Mouse (Mus musculus) frontal cortex, adult (tissue): Measurements from ENCODE around the gene Camk2d.

Source experiments
- ATAC-seq: cut with Nextera tagmentation; 2 replicates; pipeline ENCODE4 v1.9.2; 2017; ENCODE audit warnings: mild to moderate bottlenecking, moderate library complexity, mixed read lengths; ENCODE audit not compliant: low TSS enrichment

The Camk2d gene

DNA sequence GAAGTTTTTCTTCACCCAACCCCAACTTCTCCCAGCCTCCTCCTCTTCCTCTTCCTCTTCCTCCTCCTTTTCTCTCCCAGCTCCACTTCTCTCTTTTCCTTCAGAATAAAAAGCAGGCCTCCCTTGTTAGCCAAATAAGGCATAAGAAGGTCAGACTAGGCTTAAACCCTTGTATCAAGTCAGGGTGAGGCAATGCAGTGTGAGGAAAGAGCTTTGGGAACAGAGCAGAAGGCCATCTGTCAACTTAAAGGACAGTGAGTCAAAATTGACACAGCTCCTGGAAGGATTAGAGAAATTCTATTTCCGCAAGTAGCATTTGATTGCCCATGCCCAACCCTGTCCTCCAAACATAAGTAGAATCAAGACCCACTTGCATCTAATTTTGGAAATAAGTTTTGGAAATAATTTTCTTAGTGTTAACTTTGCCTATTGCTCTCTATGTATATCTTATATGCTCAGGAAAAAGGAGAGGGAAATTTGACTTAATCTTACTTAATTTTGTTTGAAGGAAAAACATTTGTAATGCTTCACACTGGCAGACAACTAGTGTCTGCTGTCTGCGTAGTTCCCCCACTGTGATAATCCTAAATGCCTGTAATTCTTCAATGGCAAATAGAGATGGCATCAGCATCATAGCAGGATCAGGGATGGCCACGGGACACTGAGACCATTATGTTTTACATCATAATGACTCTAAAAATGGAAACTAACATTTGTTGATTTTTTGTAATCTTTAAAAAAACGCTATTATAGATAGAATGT lies 16.8 kb downstream of the Camk2d start:
- ATAC-seq = no peak

DNA sequence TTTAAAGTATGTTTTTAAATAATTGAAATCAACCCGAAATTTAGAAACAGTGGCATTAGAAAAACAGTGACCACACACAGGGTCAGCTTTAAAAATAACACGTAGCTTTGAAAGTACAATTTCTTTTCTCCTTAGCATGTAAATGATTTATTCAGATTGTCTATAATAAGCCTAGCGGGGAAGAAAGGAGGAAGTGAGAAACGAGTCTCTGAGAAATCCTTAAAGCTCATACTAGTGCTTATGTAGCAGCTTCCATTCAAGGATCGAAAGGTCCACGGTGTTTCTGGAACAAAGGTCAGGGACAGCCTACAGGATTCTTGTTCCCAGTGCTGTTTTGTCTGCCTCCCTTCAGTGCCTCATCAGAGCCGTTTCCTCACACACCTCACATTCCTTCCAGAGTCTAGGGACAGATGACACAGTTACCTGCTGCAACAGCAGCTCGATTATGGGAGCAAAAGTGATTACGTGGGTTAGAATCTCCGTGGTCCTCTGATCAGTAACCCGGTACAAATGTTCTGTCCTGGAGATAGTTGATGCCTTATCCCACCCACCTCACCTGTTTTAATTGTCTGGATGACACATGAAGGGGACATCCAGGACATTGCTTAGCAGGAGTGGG lies 17.5 kb downstream of the Camk2d start:
- ATAC-seq = peak; percentile 45

DNA sequence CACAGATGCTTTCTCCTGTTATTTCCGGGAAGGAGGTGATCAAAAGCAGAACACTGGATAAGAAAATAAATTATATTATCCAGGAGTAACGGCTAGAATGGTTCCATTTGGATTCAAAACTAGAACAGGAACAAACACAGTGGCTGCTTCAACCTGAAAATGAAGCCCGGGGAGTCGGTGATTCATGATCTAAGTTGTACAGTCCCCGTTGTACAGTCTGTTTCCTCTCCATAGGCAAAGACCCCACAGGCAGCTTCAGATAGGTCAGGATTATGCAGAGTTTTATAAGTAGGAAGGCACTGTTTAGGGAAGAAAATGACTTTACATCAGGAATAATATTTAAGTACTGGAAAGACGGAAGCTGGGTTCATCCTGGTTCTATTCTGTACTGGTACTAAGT lies 19.2 kb downstream of the Camk2d start:
- peak; percentile 45 for ATAC-seq

DNA sequence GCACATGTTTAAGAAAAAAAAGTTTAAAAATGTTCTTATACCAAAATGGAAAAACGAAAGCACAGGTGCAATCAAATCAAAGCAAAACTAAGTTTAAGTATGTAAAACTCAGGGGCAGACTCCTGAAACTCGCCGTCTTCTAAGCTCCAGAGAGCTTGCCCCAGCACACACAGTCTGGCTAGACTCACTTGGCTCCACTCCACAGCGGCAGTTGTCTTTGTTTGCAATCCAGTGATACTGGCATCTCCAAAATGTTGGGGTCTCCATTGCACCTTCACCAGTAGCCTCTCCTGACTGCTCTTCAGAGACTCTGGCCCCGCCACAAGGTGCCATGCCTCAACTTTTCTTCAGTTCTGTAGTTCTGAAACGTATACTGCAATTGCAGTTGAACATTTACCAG lies 24.1 kb downstream of the Camk2d start:
- no peak for ATAC-seq

DNA sequence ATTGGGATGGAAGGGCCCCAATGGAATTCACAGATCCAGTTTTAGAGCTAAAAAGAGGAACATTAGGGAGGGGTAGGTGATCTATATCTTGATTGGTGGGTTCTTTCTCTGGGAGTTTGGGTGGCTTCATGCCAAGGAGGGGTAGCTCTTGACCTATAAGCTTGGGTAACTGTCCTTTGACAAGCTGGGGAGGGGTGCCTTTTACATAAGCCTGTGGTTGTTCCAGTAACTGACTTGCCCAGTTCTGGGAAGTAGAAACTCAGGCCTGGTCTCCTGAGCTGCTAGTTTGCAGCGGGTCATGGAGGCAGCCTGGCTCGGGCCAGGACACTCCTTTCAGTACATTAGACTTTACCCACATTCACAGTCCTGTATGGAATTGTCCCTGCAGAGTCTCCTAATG lies 26.4 kb downstream of the Camk2d start:
- ATAC-seq = no peak

DNA sequence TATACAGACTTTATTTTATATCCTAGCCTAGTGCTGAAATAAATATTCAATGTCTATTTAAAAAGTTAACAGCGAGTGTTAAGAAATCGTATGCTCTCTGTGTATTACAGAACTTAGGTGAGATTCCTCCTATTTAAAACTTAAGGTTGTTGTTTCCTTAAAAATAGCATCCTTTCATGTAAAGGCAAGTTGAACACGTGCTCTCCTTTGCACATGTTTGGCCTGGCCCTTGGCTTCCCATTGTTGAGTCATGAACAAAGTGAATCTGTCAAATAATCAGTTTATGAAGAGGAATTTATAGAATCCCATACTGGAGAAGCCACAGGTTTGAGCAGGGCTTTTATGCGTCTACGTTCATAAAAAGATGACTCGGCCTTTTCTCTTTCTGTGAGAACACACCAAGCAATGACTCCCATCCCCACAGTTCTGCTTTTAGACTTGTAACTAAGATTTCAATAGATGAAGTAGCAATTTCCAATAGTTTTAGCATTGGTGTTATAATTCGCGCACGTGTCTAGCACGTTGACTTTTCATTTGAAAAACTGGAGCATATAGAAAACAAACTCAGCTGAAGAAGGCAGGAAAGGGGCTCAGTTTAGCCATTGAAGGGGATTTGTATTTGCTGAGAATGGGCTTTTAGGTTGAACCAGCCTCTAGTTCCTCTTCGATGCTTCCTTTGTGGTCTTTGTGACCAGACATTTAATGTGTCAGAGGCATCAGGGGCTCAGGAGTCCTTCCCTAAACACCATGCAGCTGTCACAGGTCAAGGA lies 29.1 kb downstream of the Camk2d start:
- ATAC-seq = peak; percentile 20; the same call in 1 of the 2 replicates

DNA sequence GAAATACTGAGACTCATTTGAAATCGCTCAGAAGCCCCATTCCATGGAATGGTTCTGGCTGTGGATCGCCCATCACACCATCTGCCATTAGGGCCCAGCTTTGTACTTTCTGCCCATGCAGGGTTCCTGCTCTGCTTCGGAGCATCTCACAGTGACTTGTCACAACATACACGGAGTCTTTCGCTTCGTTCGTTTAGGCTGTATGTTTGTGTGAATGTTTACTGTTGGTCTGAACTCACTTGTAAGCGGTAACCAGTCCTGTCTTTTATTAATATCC lies 29.6 kb downstream of the Camk2d start:
- no peak for ATAC-seq

DNA sequence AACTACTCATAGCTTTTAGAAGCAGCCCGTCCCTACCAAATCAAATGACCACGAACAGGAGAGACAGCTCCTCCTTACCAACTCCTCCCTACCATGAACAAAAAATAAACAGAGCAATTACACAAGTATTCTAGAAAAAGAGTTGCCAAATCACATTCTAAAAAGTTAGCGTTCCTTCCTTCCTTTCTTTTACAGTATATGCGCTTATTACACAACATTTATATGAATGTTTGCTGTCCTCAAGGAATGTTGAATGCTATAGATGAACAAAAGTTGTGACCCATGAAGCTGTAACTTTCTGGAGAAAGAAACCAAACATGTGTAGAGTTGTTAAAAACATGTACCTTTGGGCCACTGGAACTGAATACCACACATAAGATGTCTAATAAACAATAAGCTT lies 31.9 kb downstream of the Camk2d start:
- no peak for ATAC-seq

DNA sequence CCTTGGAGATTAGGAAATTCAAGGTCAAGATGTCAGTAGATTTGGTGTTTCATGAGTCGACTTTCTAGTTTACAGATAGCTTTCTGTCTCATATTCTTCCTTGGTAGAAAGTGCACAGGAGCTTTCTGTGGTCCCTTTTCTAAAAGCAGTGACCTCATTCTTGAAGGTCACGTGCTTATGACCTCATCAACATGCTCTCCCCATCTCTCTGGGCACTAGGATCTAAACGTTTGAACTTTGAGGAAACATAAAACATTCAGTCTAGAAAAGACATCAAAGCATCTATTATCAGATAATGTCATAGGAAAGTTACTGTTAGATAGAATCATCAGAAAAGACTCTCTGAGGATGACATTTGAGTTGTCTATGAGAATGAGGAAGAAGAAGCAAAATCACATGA lies 32.3 kb downstream of the Camk2d start:
- no peak for ATAC-seq

DNA sequence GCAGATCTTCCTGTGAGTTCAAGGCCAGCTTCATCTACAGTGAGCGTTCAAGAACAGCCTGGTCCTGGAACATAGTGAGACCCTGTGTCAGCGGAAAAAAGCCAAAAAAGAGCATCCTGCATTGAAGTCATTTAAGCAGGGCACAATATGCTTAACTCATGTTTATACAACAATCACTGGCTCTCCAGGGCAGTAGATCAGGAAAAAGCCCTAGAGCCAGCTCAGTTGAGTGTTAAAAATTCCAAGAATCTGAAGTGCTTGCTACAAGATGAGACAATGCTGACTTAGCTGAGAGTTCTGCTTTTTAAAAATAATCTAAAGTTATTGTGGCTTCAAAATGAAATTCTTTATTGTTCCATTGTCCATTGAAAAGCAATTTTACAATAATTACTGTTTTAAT lies 32.9 kb downstream of the Camk2d start:
- no peak for ATAC-seq

DNA sequence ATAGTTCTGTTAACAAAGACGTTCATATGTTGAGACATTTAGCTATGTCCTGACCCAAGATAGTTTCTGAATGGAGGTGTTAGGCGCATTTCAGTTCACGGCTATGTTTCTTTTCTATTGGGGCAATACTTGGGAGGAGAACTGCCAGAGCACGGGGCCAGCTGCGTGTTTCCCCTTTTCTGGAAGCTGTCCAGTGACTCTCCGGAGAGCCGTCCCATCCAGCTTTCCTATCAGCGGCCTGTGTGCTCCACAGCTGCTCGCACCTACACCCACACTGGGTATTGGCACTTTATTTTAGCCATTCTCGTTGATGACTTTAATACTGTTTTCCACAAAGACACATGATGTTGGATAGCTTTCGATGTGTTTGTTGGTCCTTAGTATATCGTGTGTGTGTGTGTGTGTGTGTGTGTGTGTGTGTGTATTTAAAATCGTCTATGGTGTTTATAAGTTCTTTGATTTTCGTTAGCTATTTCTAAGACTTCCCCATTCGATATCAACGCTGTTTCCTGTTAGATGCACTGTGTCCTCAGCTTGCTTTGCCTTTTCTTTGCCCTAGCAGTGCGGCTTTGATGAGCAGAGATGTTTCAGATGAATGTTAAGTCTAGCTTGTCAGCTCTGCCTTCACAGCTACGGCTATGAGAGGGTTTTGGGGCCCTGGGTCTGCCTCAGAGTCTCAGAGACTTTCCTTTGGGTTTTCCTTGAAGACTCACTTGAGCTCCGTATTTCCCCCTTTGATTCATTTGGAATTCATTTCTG lies 34.2 kb downstream of the Camk2d start:
- ATAC-seq = 0 out of 2 replicates have a peak, but pooled peaks have one; percentile 25

DNA sequence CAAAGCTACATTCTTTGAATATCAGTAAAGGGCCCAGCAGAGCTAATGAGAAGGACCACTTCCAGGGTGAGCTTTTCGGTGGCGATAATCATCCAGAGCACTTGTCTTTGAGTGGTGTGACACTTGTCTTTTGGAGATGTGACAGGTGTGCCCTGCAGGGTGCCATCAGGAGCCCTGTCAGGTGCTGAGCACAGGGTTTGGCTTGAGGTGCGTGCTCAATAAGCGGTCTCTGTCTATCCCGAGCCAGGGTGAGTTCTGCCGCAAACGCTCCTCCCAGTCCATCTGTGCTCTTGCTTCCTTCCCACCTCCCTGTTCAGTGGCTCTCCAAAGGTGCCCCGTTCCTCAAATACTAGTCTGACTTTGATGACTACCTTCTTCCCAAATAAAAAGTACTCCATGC lies 35.5 kb downstream of the Camk2d start:
- no peak for ATAC-seq

DNA sequence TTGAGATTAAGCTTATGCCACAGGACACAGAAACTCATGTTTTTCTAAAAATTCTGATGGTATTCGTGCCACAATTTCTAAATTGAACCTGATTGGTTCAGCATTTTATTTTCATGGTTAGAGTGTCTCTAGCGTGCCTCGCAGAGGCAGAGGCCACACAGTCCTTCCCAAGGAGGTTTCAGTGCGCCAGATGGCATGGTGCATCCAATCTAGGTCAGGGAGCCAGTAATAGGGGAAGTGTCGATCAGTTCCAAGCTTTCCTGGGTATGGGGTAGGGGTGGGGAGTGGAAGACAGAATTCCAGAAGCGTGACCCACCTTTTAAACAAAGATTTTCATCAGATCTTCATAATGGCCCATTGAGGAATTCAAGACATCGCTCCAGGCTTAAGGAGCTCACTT lies 36.5 kb downstream of the Camk2d start:
- no peak for ATAC-seq

DNA sequence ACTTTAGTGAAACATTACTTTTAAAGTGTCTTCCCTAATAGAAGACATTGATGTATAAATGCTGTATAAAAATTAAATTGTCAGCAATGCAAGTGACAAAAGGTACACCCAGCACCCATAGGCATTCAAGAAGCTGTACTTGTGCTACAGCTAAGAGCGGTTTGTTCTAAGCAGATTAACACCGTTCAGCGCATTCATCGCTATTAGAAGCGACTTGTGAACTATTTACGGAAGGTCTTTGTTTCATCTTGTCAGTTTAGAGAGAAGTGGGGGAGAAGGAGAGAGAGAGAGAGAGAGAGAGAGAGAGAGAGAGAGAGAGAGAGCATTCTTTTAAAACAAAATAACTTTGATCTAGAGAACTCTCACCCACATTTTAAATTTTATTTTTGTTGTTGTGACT lies 38.1 kb downstream of the Camk2d start:
- ATAC-seq = no peak

DNA sequence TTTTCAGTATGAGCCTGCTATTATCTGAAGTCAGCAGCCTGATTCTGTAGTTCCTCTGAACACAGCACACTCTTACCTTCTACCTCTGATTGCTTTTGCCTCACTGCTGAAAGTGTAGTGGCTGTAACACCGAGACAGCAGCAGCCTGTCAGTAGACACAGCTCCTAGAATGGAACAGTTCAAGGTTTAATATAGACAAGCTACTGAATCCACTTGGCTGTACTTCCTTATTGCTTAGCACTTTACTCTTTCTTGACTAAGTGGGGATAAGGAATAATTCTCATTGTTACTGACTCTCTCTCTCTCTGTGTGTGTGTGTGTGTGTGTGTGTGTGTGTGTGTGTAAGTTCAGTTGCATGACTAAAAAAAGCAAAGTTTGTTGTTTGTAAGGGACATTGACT lies 42.2 kb downstream of the Camk2d start:
- no peak for ATAC-seq

DNA sequence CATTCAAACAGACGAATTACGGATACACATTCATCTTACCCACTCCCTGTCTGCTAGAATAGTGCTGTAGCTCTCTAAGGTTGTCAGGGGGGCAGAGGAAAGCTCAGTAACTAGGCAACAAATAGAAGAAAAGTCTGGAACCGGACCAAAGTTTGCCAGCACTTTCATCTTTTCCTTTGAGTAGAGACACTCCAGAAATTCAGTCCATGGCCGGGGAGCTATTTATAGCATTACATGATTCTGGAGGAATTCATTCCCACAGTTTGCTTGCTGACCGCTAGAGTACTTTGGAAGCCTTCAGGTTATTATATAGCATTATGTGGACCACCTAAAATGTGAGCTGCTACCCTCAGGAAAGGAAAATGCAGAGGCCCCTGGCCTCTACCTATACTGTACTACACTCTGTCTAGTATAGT lies 43.0 kb downstream of the Camk2d start:
- peak; percentile 74 for ATAC-seq

DNA sequence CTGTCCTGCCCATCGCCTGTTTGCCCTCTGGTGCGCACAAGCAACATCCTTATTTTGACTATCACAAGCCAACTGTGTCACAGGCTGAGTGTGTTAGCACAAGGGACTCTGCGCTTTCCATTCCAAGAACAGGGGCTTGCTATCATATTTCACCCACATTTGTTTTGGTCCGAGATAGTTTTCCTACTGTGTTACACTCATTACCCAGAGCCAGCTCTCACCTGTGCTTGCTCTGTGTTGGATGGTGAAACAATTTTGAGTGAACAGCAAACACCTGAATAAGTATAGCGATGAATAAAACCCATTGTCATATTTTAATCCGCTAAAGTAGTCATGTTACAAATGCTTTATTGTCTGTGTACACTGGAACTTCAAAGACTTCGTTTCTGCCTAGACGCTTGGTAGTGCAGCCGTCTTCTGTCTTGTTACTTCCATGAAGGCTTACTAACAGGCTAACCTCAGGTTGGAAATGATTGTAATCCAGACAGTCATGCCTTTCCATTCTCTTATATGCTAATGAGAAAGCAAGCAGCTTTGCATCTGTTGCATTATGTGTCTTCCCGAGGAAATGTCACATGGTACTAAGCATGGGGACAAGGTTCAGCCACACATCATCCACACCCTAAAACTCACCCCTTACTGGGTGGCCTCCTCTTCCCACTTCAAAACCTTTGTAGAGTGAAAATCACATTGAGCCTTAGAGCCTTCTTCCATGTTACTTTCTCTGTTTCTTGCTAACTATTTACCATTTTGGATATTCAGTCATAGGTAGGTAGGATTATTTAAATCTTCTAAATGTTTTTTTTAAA lies 44.5 kb downstream of the Camk2d start:
- ATAC-seq = no peak

DNA sequence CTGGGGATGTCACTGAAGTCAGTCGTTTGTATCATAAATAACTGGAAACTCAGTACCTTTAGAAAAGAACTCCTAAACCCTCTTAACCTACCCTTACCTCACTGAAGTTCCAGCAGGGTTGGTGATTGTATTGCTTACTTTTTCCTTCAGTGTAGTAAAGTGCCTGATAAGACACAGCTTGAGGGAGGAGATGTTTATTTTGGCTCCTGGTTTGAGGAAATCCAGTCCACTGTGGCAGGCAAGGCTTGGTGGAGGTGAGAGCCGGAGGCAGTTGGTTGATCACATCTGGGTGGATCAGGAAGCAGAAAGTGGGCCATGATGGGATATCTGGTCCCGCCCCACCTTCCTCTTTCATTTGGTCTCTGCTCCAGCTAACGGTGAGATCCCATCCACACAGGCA lies 45.3 kb downstream of the Camk2d start:
- no peak for ATAC-seq

DNA sequence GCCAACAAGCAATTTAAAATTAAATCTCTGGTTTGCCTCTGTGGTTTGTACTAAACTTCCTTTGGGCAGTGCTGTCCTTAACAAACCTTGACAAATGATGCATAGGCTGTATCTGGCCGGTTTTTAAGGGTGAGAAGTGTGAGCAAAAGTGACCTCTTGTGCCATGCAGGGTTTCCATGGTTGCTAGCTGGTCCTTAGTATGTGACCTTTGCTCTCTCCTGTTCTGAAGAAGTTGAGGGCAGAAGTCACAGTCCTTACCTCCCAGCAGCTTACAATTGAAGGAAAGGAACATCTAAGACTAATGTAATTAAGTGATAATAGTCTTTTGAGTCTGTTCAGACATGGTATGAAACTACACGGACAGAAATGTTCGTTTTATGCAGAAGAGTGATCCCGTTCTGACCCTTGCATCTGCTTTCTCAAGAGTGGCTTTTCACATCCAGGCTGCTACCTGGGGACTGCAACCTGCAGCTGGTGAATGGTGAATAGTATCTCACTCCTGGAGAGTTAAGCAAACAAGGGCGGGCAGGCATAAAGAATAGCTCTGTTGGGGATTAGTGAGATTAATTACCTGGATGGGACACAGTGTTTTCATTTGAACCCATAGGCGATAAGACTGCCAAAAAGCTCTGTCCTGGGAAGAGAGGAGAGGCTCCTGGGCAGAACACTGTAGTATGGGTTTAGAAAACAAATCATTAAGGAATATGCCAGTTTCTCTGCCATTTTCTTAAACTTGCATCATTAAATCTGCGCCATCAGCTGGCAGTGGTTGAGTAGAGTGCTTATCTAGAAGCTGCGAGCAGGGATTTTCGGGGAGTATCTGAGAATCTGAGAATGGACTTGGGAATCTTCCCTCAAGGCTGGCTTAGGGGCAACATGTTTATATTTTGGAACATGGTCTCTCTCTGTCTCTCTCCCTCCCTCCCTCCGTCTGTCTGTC lies 47.2 kb downstream of the Camk2d start:
- ATAC-seq = no peak

DNA sequence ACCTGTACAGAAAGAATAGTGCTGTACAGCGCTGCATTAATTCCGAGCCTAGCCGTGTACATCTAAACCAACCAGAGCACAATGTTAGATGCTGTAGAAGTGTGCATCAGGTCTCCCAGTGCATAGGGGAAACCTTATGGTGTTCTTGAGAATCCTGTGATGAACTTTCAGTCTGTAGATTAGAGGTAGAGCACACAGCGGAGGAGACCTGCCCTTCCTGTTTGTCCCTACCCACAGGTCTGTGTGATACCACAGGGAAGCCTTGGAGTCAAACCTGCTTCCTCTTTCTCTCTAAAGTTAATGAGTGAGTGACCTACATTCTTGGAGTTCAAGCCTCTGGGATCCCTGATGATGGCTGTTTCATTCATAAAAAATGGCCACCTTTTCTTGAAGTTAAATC lies 54.2 kb downstream of the Camk2d start:
- ATAC-seq = no peak
